Mouse (Mus musculus) gastrocnemius, adult 2 months (tissue): Measurements from ENCODE around the gene Oser1. TPM values are rescaled to one million over a fixed set of nuclear protein-coding genes. Genes with fewer than 3 reads are reported as not detected.

Experiments
- DNase-seq: peaks from one replicate; pipeline ENCODE4 v3.0.0; 2022
- H3K27ac ChIP-seq: fragments of 200-600 bp; 2 replicates; pipeline ENCODE4 v1.8.1; 2022; ENCODE audit warnings: mild to moderate bottlenecking
- H3K4me3 ChIP-seq: fragments of 200-600 bp; 2 replicates; pipeline ENCODE4 v1.8.1; 2022; ENCODE audit warnings: mild to moderate bottlenecking, moderate library complexity
- CTCF ChIP-seq: fragments of 200-600 bp; IDR thresholded peaks from 2 replicates; pipeline ENCODE4 v1.8.1; 2022; ENCODE audit warnings: antibody characterized with exemption, mild to moderate bottlenecking, moderate library complexity
- intact Hi-C: fragments of 180-260 bp; cut with DNase I; formaldehyde crosslinking; loops from one replicate; pipeline ENCODE4 v1.15.1; 2025
- total RNA-seq, 2 experiments: library from RNA; stranded (reverse); gene quantifications; 2 replicates each; pipeline ENCODE4 v1.2.3; 2021

Gene Oser1
- total RNA-seq, 2 experiments from 2014 or later = 32.4 to 38.2 TPM

- peak overlapping the region; percentile 86 for H3K4me3 ChIP-seq
- intact Hi-C loops = no loop called here
- H3K27ac ChIP-seq = peak overlapping the region; percentile 93
- DNase-seq = peak; percentile 65
- no peak for TF ChIP-seq CTCF
Observed at GRCm38 (mm10) chr2:163393976-163394375, 30.5 kb downstream of the Oser1 start.

GRCm38 (mm10) chr2:163393241-163393640 lies 31.3 kb downstream of the Oser1 start:
- no peak for TF ChIP-seq CTCF
- Histone ChIP-seq H3K4me3 (peak overlapping the region; percentile 86), H3K27ac (peak overlapping the region; percentile 93)
- intact Hi-C loops = no loop called here
- peak; percentile 57 for DNase-seq

GRCm38 (mm10) chr2:163392436-163392835 lies 32.1 kb downstream of the Oser1 start:
- Histone ChIP-seq H3K4me3 (peak overlapping the region; percentile 86), H3K27ac (peak overlapping the region; percentile 93)
- intact Hi-C loops = no loop called here
- no peak for TF ChIP-seq CTCF
- peak; percentile 90 for DNase-seq

- peak overlapping the region; percentile 93 for H3K27ac ChIP-seq
- peak; percentile 85 for DNase-seq
- no peak for TF ChIP-seq CTCF
Observed at GRCm38 (mm10) chr2:163386423-163387190, 37.9 kb downstream of the Oser1 start.

GRCm38 (mm10) chr2:163385126-163385525 lies 39.4 kb downstream of the Oser1 start:
- no peak for TF ChIP-seq CTCF
- Histone ChIP-seq H3K27ac (peak overlapping the region; percentile 93), H3K4me3 (peak overlapping the region; percentile 61)
- DNase-seq = peak; percentile 85
- intact Hi-C loops = no loop called here

More at GRCm38 (mm10) chr2:163386423-163387190, 37.9 kb downstream of the Oser1 start:
- intact Hi-C loops = no loop called here
- H3K4me3 ChIP-seq = peak overlapping the region; percentile 61

- intact Hi-C loops = no loop called here
- TF ChIP-seq CTCF = no peak
- Histone ChIP-seq H3K27ac (peak overlapping the region; percentile 93), H3K4me3 (peak overlapping the region; percentile 33; the same call in 1 of the 2 replicates)
- peak; percentile 60 for DNase-seq
Observed at GRCm38 (mm10) chr2:163381246-163381645, 43.3 kb downstream of the Oser1 start.

GRCm38 (mm10) chr2:163379366-163379765 lies 45.1 kb downstream of the Oser1 start:
- peak; percentile 69 for DNase-seq
- TF ChIP-seq CTCF = no peak
- Histone ChIP-seq H3K27ac (peak overlapping the region; percentile 97), H3K4me3 (peak overlapping the region; percentile 47)
- intact Hi-C loops = loop anchor here (2.0 kb wide), 1 partner anchor 17 kb away; the partner anchor contains the start of gene Jph2

- peak overlapping the region; percentile 28 for H3K4me3 ChIP-seq
- no peak for TF ChIP-seq CTCF
- DNase-seq = peak; percentile 54
- peak overlapping the region; percentile 97 for H3K27ac ChIP-seq
- intact Hi-C loops = no loop called here
Observed at GRCm38 (mm10) chr2:163376082-163376481, 48.4 kb downstream of the Oser1 start.

GRCm38 (mm10) chr2:163375468-163375867 lies 49.0 kb downstream of the Oser1 start:
- peak overlapping the region; percentile 28 for H3K4me3 ChIP-seq
- intact Hi-C loops = no loop called here
- peak overlapping the region; percentile 97 for H3K27ac ChIP-seq
- TF ChIP-seq CTCF = no peak
- DNase-seq = peak; percentile 36

GRCm38 (mm10) chr2:163372627-163373026 lies 51.9 kb downstream of the Oser1 start:
- intact Hi-C loops = no loop called here
- DNase-seq = no peak
- Histone ChIP-seq H3K27ac (peak overlapping the region; percentile 66; the same call in 1 of the 2 replicates), H3K4me3 (no peak overlapping the region; the same call in 1 of the 2 replicates)
- TF ChIP-seq CTCF = no peak

- Histone ChIP-seq H3K27ac (peak overlapping the region; percentile 74), H3K4me3 (peak overlapping the region; percentile 29)
- peak; percentile 39 for DNase-seq
- intact Hi-C loops = no loop called here
- no peak for TF ChIP-seq CTCF
Observed at GRCm38 (mm10) chr2:163370175-163370574, 54.3 kb downstream of the Oser1 start.

- intact Hi-C loops = no loop called here
- DNase-seq = no peak
- peak overlapping the region; percentile 40 for H3K4me3 ChIP-seq
- TF ChIP-seq CTCF = no peak
- H3K27ac ChIP-seq = peak overlapping the region; percentile 93
Observed at GRCm38 (mm10) chr2:163364785-163365541, 59.5 kb downstream of the Oser1 start.
